Comparison of ENCODE assay signal across 8 mouse cellular contexts in the genomic region with DNA sequence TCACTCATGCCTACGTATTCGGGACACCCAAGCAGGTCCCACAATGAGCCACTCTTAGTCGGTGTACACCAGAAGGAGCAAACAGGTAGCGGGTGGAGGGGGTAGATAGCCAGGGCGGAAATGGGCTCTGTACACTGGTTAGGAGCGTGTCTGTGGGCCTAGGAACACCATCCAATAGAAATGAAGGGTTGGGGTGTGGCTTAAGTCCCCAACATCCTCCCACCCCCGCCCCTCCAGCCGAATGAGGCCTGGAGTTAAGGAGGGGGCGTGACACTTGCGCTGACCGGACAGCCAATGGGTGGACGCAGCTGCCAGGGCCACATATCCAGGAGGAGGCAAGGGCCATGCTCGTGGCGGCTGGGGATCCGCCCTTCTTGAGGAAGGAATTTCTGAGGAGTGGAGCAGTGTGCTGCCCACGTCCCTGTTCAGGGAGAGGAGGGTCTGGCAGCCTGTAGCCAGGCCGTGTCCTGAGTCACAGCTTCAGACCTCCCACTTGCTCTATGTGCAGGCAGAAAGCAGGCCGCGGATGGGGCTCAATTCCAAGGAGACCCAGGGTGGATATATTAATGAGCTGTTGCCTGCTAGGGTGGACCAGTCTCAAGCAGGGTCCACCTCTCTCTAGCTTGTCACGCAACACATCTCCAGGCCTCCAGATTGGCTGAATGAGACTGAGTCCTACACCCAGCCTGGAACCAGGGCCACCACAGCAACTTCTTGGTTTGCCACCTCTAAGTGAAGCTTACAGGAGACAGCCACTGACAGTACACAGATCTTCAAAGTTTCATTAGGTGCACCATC. TPM values are rescaled to one million over a fixed set of nuclear protein-coding genes. Genes with fewer than 3 reads are reported as not detected.
DNase-seq lines count a peak whose midpoint lies in the region; ATAC-seq lines count a peak whose summit lies in the region.

No protein-coding gene starts in this region.

- DNase-seq in ZHBTc4 (ENCODE audit: low read depth, low spot score): peak; percentile 94
- DNase-seq in embryo, embryonic 10.5 days (ENCODE audit: low spot score): peak; percentile 95
- DNase-seq in gastrocnemius, postnatal 4 days (ENCODE audit: low spot score in 2 of 2): peak; percentile 59 to 82
- DNase-seq in right cerebral cortex, postnatal 25 days: no peak
- DNase-seq in spleen, postnatal 10 days (ENCODE audit: low spot score in 2 of 2): no peak

- peaks cover 23% of the 10 kb centered on the region for H3K4me1 ChIP-seq in intestine, embryonic 15.5 days (replicated peaks)
- peaks cover 5% of the 10 kb centered on the region; the same call in 1 of the 2 replicates for H3K4me1 ChIP-seq in liver, embryonic 16.5 days (ENCODE audit: control insufficient read depth, low read depth, low read length)
- H3K4me1 ChIP-seq in neural tube, embryonic 14.5 days (ENCODE audit: control insufficient read depth, insufficient read depth, low read length): 0 out of 2 replicates have a peak, but pooled peaks cover 3% of the 10 kb centered on the region

- H3K27me3 ChIP-seq in intestine, embryonic 15.5 days (replicated peaks): no peaks in the 10 kb centered on the region
- H3K27me3 ChIP-seq in liver, embryonic 16.5 days (ENCODE audit: control insufficient read depth, insufficient read depth, low read depth, low read length): no peaks in the 10 kb centered on the region
- H3K27me3 ChIP-seq in neural tube, embryonic 14.5 days (ENCODE audit: control insufficient read depth, insufficient read depth, low read length): no peaks in the 10 kb centered on the region

- H3K9ac ChIP-seq in intestine, embryonic 15.5 days: peak overlapping the region; percentile 29; the same call in 1 of the 2 replicates
- no peak overlapping the region for H3K9ac ChIP-seq in liver, embryonic 16.5 days (ENCODE audit: low read depth, low read length)
- H3K9ac ChIP-seq in neural tube, embryonic 14.5 days (replicated peaks; ENCODE audit: low read depth, low read length): no peak overlapping the region

- peak overlapping the region; percentile 59 for H3K4me2 ChIP-seq in intestine, embryonic 15.5 days (replicated peaks)
- H3K4me2 ChIP-seq in liver, embryonic 16.5 days (ENCODE audit: low read depth, low read length): peak overlapping the region; percentile 24
- peak overlapping the region; percentile 41 for H3K4me2 ChIP-seq in neural tube, embryonic 14.5 days (ENCODE audit: low read depth, low read length)

- H3K27ac ChIP-seq in intestine, embryonic 15.5 days: peak overlapping the region; percentile 60
- H3K27ac ChIP-seq in liver, embryonic 16.5 days (ENCODE audit: low read length): no peak overlapping the region
- no peak overlapping the region for H3K27ac ChIP-seq in neural tube, embryonic 14.5 days (ENCODE audit: low read depth, low read length)

- H3K4me3 ChIP-seq in intestine, embryonic 15.5 days (replicated peaks): peak overlapping the region; percentile 15; the same call in 1 of the 2 replicates
- H3K4me3 ChIP-seq in liver, embryonic 16.5 days (ENCODE audit: low read depth, low read length): no peak overlapping the region
- no peak overlapping the region for H3K4me3 ChIP-seq in neural tube, embryonic 14.5 days (ENCODE audit: low read depth, low read length)

- no peaks in the 10 kb centered on the region for H3K36me3 ChIP-seq in intestine, embryonic 15.5 days
- H3K36me3 ChIP-seq in liver, embryonic 16.5 days (ENCODE audit: control insufficient read depth, insufficient read depth): no peaks in the 10 kb centered on the region
- H3K36me3 ChIP-seq in neural tube, embryonic 14.5 days (ENCODE audit: control insufficient read depth, insufficient read depth, low read length): no peaks in the 10 kb centered on the region

- WGBS in intestine, embryonic 15.5 days: 5% methylated on average over 20 of the region's 20 CpGs
- 14% methylated on average over 20 of the region's 20 CpGs for WGBS in liver, embryonic 16.5 days (ENCODE audit: insufficient replicate concordance)
- WGBS in neural tube, embryonic 14.5 days: 8% methylated on average over 20 of the region's 20 CpGs

- H3K9me3 ChIP-seq in intestine, embryonic 15.5 days: no peaks in the 10 kb centered on the region
- no peaks in the 10 kb centered on the region for H3K9me3 ChIP-seq in liver, embryonic 16.5 days (replicated peaks; ENCODE audit: control insufficient read depth, low read length)
- no peaks in the 10 kb centered on the region for H3K9me3 ChIP-seq in neural tube, embryonic 14.5 days (ENCODE audit: control insufficient read depth, low read length)

- peak; percentile 94 for ATAC-seq in intestine, embryonic 15.5 days
- ATAC-seq in liver, embryonic 16.5 days (ENCODE audit: low read depth): peak; percentile 80
- ATAC-seq in neural tube, embryonic 14.5 days (ENCODE audit: low read depth): peak; percentile 87

RNA-seq across cellular contexts. Expression of gene Mrgprf, which starts 2.1 kb away (rescaled TPM):
- total RNA-seq in gastrocnemius, postnatal 4 days (2021): 10 to 100 TPM; 13.1 to 15.8 TPM
- 1.8 and 2.1 TPM in 2 replicates for polyA plus RNA-seq in intestine, embryonic 15.5 days (2015; fragmentation: Nextera tagmentation; extraction: Ambion mirVana)
- polyA plus RNA-seq in liver, embryonic 16.5 days (2015; fragmentation: Nextera tagmentation; extraction: Ambion mirVana): 0.28 TPM in 1 of 2 replicates, not detected in the other
- polyA plus RNA-seq in neural tube, embryonic 14.5 days (2014; fragmentation: Nextera tagmentation; extraction: Ambion mirVana): 0.09 and 2.5 TPM in 2 replicates

RNA-seq across cellular contexts. Expression of gene Mrgprd, which starts 11.9 kb away (rescaled TPM):
- total RNA-seq in gastrocnemius, postnatal 4 days (2021): under 1 TPM; 0.08 to 0.10 TPM
- not detected in 2 replicates for polyA plus RNA-seq in intestine, embryonic 15.5 days (2015; fragmentation: Nextera tagmentation; extraction: Ambion mirVana)
- not detected in 2 replicates for polyA plus RNA-seq in liver, embryonic 16.5 days (2015; fragmentation: Nextera tagmentation; extraction: Ambion mirVana)
- polyA plus RNA-seq in neural tube, embryonic 14.5 days (2014; fragmentation: Nextera tagmentation; extraction: Ambion mirVana): 0.10 TPM in 1 of 2 replicates, not detected in the other

RNA-seq across cellular contexts. Expression of gene Tpcn2, which starts 18.9 kb away (rescaled TPM):
- 10 to 100 TPM in 1 of 2 experiments, 1 to 10 TPM in 1; 9.4 to 11.7 TPM for total RNA-seq in gastrocnemius, postnatal 4 days (2021)
- 8.8 and 9.8 TPM in 2 replicates for polyA plus RNA-seq in intestine, embryonic 15.5 days (2015; fragmentation: Nextera tagmentation; extraction: Ambion mirVana)
- polyA plus RNA-seq in liver, embryonic 16.5 days (2015; fragmentation: Nextera tagmentation; extraction: Ambion mirVana): 2.3 and 2.4 TPM in 2 replicates
- 0.95 and 1.6 TPM in 2 replicates for polyA plus RNA-seq in neural tube, embryonic 14.5 days (2014; fragmentation: Nextera tagmentation; extraction: Ambion mirVana)

Comparison
In these comparisons a context has a peak if more than half of its experiments do, and no peak if none do; other contexts are left out.
1. DNase-seq: peak in ZHBTc4 (single experiment), embryo, embryonic 10.5 days (single experiment) and gastrocnemius, postnatal 4 days (2 of 2); none in right cerebral cortex, postnatal 25 days (single experiment) and spleen, postnatal 10 days (0 of 2).
2. Peak in every context shown above with its lines, with median percentiles within 50 percentile points of each other: ATAC-seq and H3K4me2 ChIP-seq.